ENCODE assay signal across 8 mouse cellular contexts in genomic region chr8:8658426-8659224, GRCm38 (mm10). TPM values are rescaled to one million over a fixed set of nuclear protein-coding genes. Genes with fewer than 3 reads are reported as not detected.
DNase-seq lines count a peak whose midpoint lies in the region; ATAC-seq and TF ChIP-seq lines count a peak whose summit lies in the region.

No protein-coding gene starts in this region.

- no peak for TF ChIP-seq POLR2A in ES-Bruce4 (IDR thresholded peaks at IDR 0.05; ENCODE audit: insufficient read depth, low read length)

- no peaks in the 10 kb centered on the region for H3K4me1 ChIP-seq in ES-Bruce4 (ENCODE audit: control insufficient read depth, insufficient read depth, low read length)
- H3K4me1 ChIP-seq in lung, embryonic 15.5 days, result peaks cover 48% of the 10 kb centered on the region

- no peak overlapping the region for H3K9ac ChIP-seq in ES-Bruce4 (ENCODE audit: low read depth, poor library complexity, severe bottlenecking)
- H3K9ac ChIP-seq in lung, embryonic 15.5 days, result peak overlapping the region; percentile 96

- H3K9me3 ChIP-seq in ES-Bruce4 (replicated peaks; ENCODE audit: control insufficient read depth, insufficient read depth, low read length, poor library complexity, severe bottlenecking), result no peaks in the 10 kb centered on the region
- H3K9me3 ChIP-seq in lung, embryonic 15.5 days, result no peaks in the 10 kb centered on the region

- DNase-seq in cerebellum, adult 8-10 months, result peak; percentile 32
- peak; percentile 90 for DNase-seq in heart, postnatal 4 days
- DNase-seq in layer of hippocampus, adult 9-11 months, result peak; percentile 81
- DNase-seq in ovary, postnatal 14 days (ENCODE audit: low spot score), result peak; percentile 75
- peak; percentile 67 for DNase-seq in thymus, postnatal 14 days

- H3K27me3 ChIP-seq in ES-Bruce4 (ENCODE audit: control insufficient read depth, insufficient read depth, low read length, poor library complexity, severe bottlenecking), result peaks cover 2% of the 10 kb centered on the region; the same call in 1 of the 2 replicates
- H3K27me3 ChIP-seq in lung, embryonic 15.5 days, result no peaks in the 10 kb centered on the region

- TF ChIP-seq CTCF in ES-Bruce4 (IDR thresholded peaks at IDR 0.05; ENCODE audit: low read depth, low read length), result peak; percentile 73

- H3K4me3 ChIP-seq in ES-Bruce4 (ENCODE audit: low read depth, low read length), result no peak overlapping the region; the same call in 1 of the 2 replicates
- H3K4me3 ChIP-seq in lung, embryonic 15.5 days, result peak overlapping the region; percentile 96

- H3K27ac ChIP-seq in ES-Bruce4 (ENCODE audit: insufficient read depth, low read length), result no peak overlapping the region
- peak overlapping the region; percentile 84 for H3K27ac ChIP-seq in lung, embryonic 15.5 days

- 3% methylated on average over 19 of the region's 19 CpGs for WGBS in lung, embryonic 15.5 days

- H3K4me2 ChIP-seq in lung, embryonic 15.5 days, result peak overlapping the region; percentile 89

- H3K36me3 ChIP-seq in ES-Bruce4 (ENCODE audit: control insufficient read depth, insufficient read depth, low read length, poor library complexity, severe bottlenecking), result no peaks in the 10 kb centered on the region
- H3K36me3 ChIP-seq in lung, embryonic 15.5 days, result no peaks in the 10 kb centered on the region

- peak; percentile 78; the same call in 1 of the 2 replicates for TF ChIP-seq EP300 in ES-Bruce4 (IDR thresholded peaks at IDR 0.05; ENCODE audit: insufficient read depth, low read depth, low read length)

- ATAC-seq in frontal cortex, adult (ENCODE audit: low TSS enrichment), result peak; percentile 17
- ATAC-seq in lung, embryonic 15.5 days (ENCODE audit: borderline replicate concordance, extremely low read depth, low FRiP score, low TSS enrichment), result peak; percentile 64; the same call in 1 of the 2 replicates

RNA-seq across cellular contexts. Expression of gene Efnb2, which starts 2.4 kb away (rescaled TPM):
- polyA plus RNA-seq in ES-Bruce4 (2011; ENCODE audit: insufficient read depth, insufficient read length, low read depth, missing spikeins), result 22.8 and 27.0 TPM in 2 replicates
- total RNA-seq in heart, postnatal 4 days (2021), result 10 to 100 TPM; 47.4 to 47.8 TPM
- polyA plus RNA-seq in lung, embryonic 15.5 days (2015; fragmentation: Nextera tagmentation; extraction: Ambion mirVana), result 25.7 and 26.2 TPM in 2 replicates

RNA-seq across cellular contexts. Expression of gene Arglu1, which starts 31.7 kb away (rescaled TPM):
- polyA plus RNA-seq in ES-Bruce4 (2011; ENCODE audit: insufficient read depth, insufficient read length, low read depth, missing spikeins), result 164 and 189 TPM in 2 replicates
- total RNA-seq in heart, postnatal 4 days (2021), result 10 to 100 TPM; 52.9 to 59.7 TPM
- 152 and 154 TPM in 2 replicates for polyA plus RNA-seq in lung, embryonic 15.5 days (2015; fragmentation: Nextera tagmentation; extraction: Ambion mirVana)

Comparison
In these comparisons a context has a peak if more than half of its experiments do, and no peak if none do; other contexts are left out.
1. DNase-seq: peak in every context shown above with its lines; median percentile 90 in heart, postnatal 4 days; 81 in layer of hippocampus, adult 9-11 months; 75 in ovary, postnatal 14 days; 67 in thymus, postnatal 14 days; 32 in cerebellum, adult 8-10 months.